Mouse (Mus musculus) C2C12 (cell line): ENCODE data around the gene Gm17455.

Source experiments
- CTCF ChIP-seq: IDR thresholded peaks from one replicate; pipeline ENCODE4 v1.5.1; 2011; ENCODE audit not compliant: control insufficient read depth, insufficient read depth, insufficient read length
- MAX ChIP-seq: IDR thresholded peaks from one replicate; pipeline ENCODE4 v1.6.1; 2011; ENCODE audit warnings: mild to moderate bottlenecking, control low read depth

GRCm38 (mm10) chr10:60418137-60418536 is 18.6 kb downstream of the Gm17455 start:
- TF ChIP-seq CTCF: peak; percentile 39
- no peak for TF ChIP-seq MAX
